Mouse (Mus musculus) CD4-positive, CD25-positive, alpha-beta regulatory T cell, adult 4 months (primary cell): Measurements from ENCODE around the gene Tmem209. TPM values are rescaled to one million over a fixed set of nuclear protein-coding genes. Genes with fewer than 3 reads are reported as not detected.
A peak's percentile ranks its signal among the peaks of the same experiment; 100 is the strongest.

Source experiments
- ATAC-seq: one replicate; pipeline ENCODE4 v1.8.0; 2017
- polyA plus RNA-seq, 2 experiments: library from polyadenylated mRNA; unstranded; fragments of 100-300 nt; shearing (Covaris generic); gene quantifications; one replicate each; pipeline ENCODE4 v1.2.1; 2017

Gene Tmem209
- 10 to 100 TPM; 59.9 to 60.8 TPM for polyA plus RNA-seq

- ATAC-seq = peak; percentile 98
Measured at GRCm38 (mm10) chr6:30509265-30510239, at the start of gene Tmem209, which contains the start of gene Ssmem1. TSS of gene Tmem209 (minus strand) at chr6:30509783. TSS of gene Ssmem1 (plus strand) at chr6:30509849.

- no peak for ATAC-seq
Measured at GRCm38 (mm10) chr6:30556080-30556479, 46.5 kb upstream of the Tmem209 start.

- no peak for ATAC-seq
Measured at GRCm38 (mm10) chr6:30554621-30555170, 45.1 kb upstream of the Tmem209 start.

GRCm38 (mm10) chr6:30554092-30554491 lies 44.5 kb upstream of the Tmem209 start:
- ATAC-seq = no peak

- no peak for ATAC-seq
Measured at GRCm38 (mm10) chr6:30553381-30554010, 43.9 kb upstream of the Tmem209 start.

GRCm38 (mm10) chr6:30552628-30553027 lies 43.0 kb upstream of the Tmem209 start:
- no peak for ATAC-seq

- no peak for ATAC-seq
Measured at GRCm38 (mm10) chr6:30551644-30552580, 42.3 kb upstream of the Tmem209 start.

GRCm38 (mm10) chr6:30551193-30551515 lies 41.6 kb upstream of the Tmem209 start:
- ATAC-seq = no peak

- no peak for ATAC-seq
Measured at GRCm38 (mm10) chr6:30550496-30551192, 41.1 kb upstream of the Tmem209 start.

- no peak for ATAC-seq
Measured at GRCm38 (mm10) chr6:30549231-30549761, 39.7 kb upstream of the Tmem209 start.

- no peak for ATAC-seq
Measured at GRCm38 (mm10) chr6:30547656-30548306, 38.2 kb upstream of the Tmem209 start.

- no peak for ATAC-seq
Measured at GRCm38 (mm10) chr6:30547274-30547645, 37.7 kb upstream of the Tmem209 start.

GRCm38 (mm10) chr6:30546571-30547273 lies 37.1 kb upstream of the Tmem209 start:
- peak; percentile 94 for ATAC-seq

- ATAC-seq = no peak
Measured at GRCm38 (mm10) chr6:30545689-30546088, 36.1 kb upstream of the Tmem209 start.

- no peak for ATAC-seq
Measured at GRCm38 (mm10) chr6:30543851-30544250, 34.3 kb upstream of the Tmem209 start.

GRCm38 (mm10) chr6:30543077-30543476 lies 33.5 kb upstream of the Tmem209 start:
- ATAC-seq = no peak

- ATAC-seq = no peak
Measured at GRCm38 (mm10) chr6:30542277-30542676, 32.7 kb upstream of the Tmem209 start.

GRCm38 (mm10) chr6:30541009-30541799 lies 31.6 kb upstream of the Tmem209 start, which contains the start of gene Cpa2:
TSS of gene Cpa2 (plus strand) at chr6:30541582.
- ATAC-seq = no peak

GRCm38 (mm10) chr6:30538800-30539199 lies 29.2 kb upstream of the Tmem209 start:
- no peak for ATAC-seq
